Mouse (Mus musculus) lung, adult 18-20 months (tissue): ENCODE measurements at regions not wholly inside any gene's neighbourhood (a gene's known extent, or its start where the extent isn't known, plus 50 kb on each side); places are given as distances from the start of the nearest gene placed in this dataset.

Experiments
- DNase-seq, 2 experiments: peaks; one replicate each; pipeline ENCODE4 v3.0.0; 2022; ENCODE audit warnings: mixed read lengths in 2 of 2

DNA sequence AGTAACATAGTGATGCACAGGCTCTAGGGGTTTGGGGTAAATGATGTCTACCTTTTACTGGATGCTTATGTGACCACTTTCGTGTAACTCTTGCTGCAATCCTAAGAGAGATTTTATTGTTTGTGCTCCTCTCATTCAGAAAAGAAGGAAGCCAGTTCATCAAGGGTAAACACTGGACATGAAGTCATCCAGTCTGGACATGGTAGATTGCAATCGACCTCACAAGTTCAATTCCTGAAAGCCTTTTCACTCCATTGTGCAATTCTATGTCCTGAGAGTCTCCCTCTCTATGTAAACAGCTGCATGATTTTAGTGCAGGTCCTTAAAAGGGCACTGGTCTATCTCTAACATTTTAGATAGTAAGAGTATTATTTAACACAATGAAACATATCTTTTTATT, 73.5 kb upstream of the Gm16223 start:
- DNase-seq: no peak

- DNase-seq: no peak
Observed at GRCm38 (mm10) chr5:41983556-41983955, 84.2 kb upstream of the Gm16223 start.

DNA sequence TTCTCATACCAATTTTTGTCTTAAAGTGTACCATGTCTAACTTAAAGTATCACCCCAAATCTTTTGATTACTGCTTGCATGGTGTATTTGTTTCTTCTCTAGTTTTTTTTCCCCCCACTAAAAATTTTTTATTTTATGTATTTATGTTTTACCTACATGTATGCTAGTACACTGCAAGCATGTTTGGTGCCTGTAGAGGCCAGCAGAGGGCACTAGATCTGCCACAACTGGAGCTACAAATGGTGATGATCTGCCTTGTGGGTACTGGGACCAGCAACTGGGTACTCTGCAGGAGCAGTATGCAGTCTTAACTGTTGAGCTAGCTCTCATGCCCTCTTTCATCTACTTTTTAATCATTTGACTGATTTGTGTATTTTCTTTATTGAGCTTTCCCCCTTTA, 92.2 kb upstream of the Gm16223 start:
- no peak for DNase-seq

DNA sequence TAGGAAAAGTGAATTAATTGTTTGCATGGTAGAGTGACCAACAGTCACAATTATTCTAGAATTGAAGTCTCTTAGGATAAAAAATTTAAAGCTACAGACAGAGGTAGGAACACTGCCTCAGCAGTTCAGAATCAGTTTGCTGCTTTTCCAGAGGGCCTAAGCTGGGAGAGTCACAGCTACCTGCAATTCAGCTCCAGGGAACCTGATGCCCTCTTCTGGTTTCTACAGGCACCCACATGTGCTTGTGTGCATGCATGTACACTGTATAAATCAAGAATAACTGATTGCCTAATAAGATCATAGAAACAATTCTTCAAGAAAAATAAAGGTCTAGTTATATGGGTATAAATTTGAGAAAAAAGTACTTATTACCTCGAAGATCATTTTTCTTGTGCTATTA, 96.6 kb upstream of the Gm16223 start:
- DNase-seq: no peak

DNA sequence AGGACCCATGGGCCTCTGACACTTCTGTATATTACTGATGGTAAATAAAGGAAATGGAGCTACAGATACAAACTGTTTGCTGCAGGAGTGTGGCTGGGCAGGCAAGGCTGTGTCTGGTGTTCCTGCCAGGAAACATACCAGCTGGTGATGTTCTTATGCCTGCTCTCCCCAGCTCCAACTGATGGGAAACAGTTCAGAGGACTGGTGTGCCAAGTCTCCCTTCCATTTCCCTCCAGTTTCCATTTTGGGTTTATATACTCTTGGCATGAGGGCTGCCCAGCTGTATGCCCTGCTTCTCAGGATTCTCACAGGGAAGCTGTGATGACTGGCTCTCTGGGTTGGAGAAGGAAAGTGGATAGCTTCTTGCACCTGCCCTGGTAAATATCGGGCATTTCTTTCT, 100.8 kb upstream of the Gm16223 start:
- DNase-seq: no peak

DNA sequence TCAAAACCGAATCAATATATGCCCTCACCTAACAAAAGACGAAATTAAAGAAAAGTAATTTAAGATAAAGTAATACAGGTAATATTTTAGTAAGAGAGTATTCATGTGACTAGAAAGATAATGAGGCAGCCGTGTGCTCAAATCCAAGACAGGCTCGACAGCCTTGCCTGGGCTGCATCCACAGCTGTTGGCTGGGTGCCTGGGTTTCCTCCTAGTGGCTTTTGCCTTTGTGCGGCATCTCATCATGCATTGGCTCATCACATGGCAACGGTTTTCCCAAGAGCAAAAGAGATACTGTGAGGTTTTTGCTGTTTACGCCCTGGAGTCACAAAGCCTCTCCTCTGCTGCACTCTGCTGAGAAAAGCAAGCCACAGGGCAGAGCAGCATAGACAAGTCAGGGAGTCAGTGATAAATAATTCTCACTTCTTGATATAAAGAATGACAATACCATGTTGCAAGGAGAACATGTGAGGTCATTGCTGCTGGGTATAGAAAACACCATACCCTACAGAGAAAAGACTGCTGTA, 103.1 kb upstream of the Bod1l start:
- no peak for DNase-seq

DNA sequence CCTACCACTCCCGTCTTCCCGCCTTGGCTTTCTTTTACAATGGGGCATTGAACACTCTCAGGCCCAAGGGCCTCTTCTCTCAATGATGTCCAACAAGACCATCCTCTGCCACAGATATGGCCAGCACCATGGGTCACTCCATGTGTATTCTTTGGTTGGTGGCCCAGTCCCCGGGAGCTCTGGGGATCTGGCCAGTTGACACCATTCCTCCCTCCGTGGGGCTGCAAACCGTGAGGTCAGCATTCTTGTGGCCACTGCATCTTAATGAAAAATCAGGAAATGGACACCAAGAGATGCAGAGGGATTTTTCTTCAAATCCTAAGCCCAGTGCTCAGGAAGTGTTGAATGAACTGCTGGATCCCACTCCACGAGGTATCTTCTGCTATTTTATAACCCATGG, 99.3 kb upstream of the Bod1l start:
- no peak for DNase-seq

- no peak for DNase-seq
Observed at GRCm38 (mm10) chr5:41942131-41942530, 98.0 kb upstream of the Bod1l start.

DNA sequence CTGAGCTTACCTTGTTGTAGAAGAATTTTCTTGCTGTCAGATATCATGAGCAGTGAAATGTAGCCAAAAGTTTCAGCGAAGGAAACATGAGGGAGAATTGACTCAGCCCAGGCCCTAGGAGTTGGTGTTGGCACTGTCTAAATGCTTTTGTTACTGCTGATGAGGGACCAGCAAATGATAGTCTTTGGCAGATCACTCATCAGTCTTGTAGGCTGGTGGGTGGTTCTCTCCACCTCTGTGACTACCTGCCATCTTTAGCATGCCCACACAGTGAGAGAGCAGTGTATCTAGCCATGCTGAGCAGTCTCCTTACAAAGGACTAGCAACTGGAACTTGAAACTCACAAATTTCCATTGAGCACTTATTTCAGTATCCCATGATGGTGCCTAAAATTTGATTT, 97.1 kb upstream of the Bod1l start:
- no peak for DNase-seq

DNA sequence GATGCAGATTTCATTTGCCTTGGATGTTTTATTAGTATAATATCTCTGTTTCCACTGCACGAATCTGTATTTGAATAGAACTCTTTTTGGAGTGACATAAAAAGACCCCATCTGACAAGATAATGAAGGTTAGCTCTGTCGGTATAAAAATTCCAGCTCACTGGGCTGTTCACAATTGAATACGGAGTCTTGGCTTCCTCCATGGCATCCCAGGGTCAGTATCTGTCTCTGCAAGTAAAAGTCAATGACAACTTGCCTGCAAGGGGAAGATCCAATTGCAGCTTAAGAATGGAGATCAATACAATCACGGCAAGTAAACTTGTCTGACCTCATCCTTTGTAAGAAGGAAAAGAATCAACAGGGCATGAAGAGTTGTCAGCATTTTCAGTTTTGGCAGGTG, 95.6 kb upstream of the Bod1l start:
- no peak for DNase-seq

DNA sequence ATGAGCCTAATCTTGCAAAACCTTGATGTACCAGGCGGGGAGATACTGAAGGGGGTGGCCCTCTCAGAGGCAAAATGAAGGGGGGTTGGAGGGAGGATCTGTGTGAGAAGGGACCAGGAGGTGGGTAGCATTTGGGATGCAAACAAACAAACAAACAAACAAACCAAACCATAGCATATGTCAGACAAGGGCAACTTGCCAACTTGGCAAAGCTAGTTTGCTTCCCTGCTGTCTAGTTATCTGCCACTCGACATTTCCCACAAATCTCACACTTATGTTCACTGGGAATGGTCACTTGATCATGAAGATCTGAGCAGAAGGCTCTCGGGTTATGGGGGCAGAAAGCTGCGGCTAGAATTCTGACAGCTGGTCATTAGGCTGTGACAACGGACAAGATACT, 65.9 kb upstream of the Bod1l start:
- no peak for DNase-seq

GRCm38 (mm10) chr5:41907749-41908148, 63.6 kb upstream of the Bod1l start:
- DNase-seq: no peak

- DNase-seq: peak in 1 of 2 experiments; percentile 12
Observed at GRCm38 (mm10) chr5:41904512-41904911, 60.4 kb upstream of the Bod1l start.

DNA sequence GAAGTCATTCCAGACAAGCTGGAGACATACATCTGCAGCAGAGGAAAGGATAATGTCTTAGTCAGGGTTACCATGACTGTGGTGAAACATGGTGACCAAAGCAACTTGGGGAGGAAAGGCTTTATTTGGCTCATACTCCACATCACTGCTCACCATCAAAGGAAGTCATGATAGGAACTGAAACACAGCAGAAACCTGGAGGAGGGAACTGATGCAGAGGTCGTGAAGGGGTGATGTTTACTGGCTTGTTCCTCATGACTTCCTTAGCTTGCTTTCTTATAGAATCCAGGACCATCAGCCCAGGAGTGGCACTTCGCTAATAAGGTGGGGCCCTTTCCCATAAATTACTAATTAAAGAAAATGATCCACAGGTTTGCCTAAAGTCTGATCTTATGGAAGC, 55.1 kb upstream of the Bod1l start:
- DNase-seq: no peak

- no peak for DNase-seq
Observed at GRCm38 (mm10) chr5:41898748-41899147, 54.6 kb upstream of the Bod1l start.
